Mouse (Mus musculus): ENCODE data around the gene Ror1. TPM values are rescaled to one million over a fixed set of nuclear protein-coding genes. Genes with fewer than 3 reads are reported as not detected.
A peak's percentile ranks its signal among the peaks of the same experiment; 100 is the strongest.

Gene Ror1
- total and polyA plus RNA-seq, 2 experiments from 2014 or later = 0.80 to 2.4 TPM

- DNase-seq (peak; percentile 16), ATAC-seq (peak; percentile 64)
- H3K9ac ChIP-seq = no peak overlapping the region
- H3K4me3 ChIP-seq (ENCODE audit: low read depth, low read length) = no peak overlapping the region
- no peak for TF ChIP-seq CTCF (IDR thresholded peaks at IDR 0.05; ENCODE audit: low read depth)
- H3K4me2 ChIP-seq (ENCODE audit: low read depth) = no peak overlapping the region
- no peaks in the 10 kb centered on the region for H3K9me3 ChIP-seq (ENCODE audit: low read length)
- no peak overlapping the region for H3K27ac ChIP-seq (ENCODE audit: low read depth, low read length)
- H3K4me1 ChIP-seq (ENCODE audit: insufficient read depth) = no peaks in the 10 kb centered on the region
- no peaks in the 10 kb centered on the region for H3K36me3 ChIP-seq (ENCODE audit: insufficient read depth)
- WGBS = 43% methylated on average over 9 of the region's 9 CpGs
- no peaks in the 10 kb centered on the region for H3K27me3 ChIP-seq (ENCODE audit: insufficient read depth, low read length)
Measured at GRCm38 (mm10) chr4:100462493-100463120, 367.0 kb downstream of the Ror1 start.

- H3K27ac ChIP-seq (ENCODE audit: low read depth, low read length) = no peak within 1 kb of the TSS
- 17% methylated on average over 15 of the region's 15 CpGs for WGBS
- no peaks in the 10 kb centered on the region for H3K4me1 ChIP-seq (ENCODE audit: insufficient read depth)
- DNase-seq (peak; percentile 73), ATAC-seq (peak; percentile 98)
- H3K27me3 ChIP-seq (ENCODE audit: insufficient read depth, low read length) = no peaks in the 10 kb centered on the region
- TF ChIP-seq CTCF (IDR thresholded peaks at IDR 0.05; ENCODE audit: low read depth) = no peak
- peak within 1 kb of the TSS; percentile 14 for H3K4me3 ChIP-seq (ENCODE audit: low read depth, low read length)
- H3K9ac ChIP-seq = no peak within 1 kb of the TSS
- H3K36me3 ChIP-seq (ENCODE audit: insufficient read depth) = no peaks in the 10 kb centered on the region
- H3K4me2 ChIP-seq (ENCODE audit: low read depth) = peak within 1 kb of the TSS; percentile 41
- H3K9me3 ChIP-seq (ENCODE audit: low read length) = no peaks in the 10 kb centered on the region
Measured at GRCm38 (mm10) chr4:100478592-100479321, 383.2 kb downstream of the Ror1 start, which contains the start of gene Ube2u. Gene Ube2u (plus strand): TSS chr4:100478849.

DNA sequence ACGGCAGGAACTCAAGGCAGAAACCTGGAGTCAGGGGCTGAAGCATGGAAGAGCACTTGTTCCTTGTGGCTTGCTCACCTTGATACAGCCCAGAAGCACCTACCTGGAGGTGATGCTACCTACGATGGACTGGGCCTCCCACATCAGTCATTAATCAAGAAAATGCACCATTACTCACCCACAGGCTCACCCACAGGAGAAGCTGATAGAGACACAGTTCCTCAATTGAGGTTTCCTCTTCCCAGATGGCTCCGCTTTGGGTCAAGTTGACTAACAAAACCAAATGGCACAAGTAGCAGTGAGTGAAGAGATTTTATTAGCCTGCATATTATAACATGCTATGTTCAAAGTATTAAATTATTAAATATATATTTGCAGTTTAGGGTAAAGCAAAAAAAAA, 392.9 kb downstream of the Ror1 start:
- Histone ChIP-seq H3K9me3 (ENCODE audit: low read length) (no peaks in the 10 kb centered on the region), H3K4me3 (ENCODE audit: low read depth, low read length) (no peak overlapping the region), H3K4me2 (ENCODE audit: low read depth) (no peak overlapping the region), H3K9ac (no peak overlapping the region), H3K4me1 (ENCODE audit: insufficient read depth) (no peaks in the 10 kb centered on the region), H3K27me3 (ENCODE audit: insufficient read depth, low read length) (no peaks in the 10 kb centered on the region), H3K36me3 (ENCODE audit: insufficient read depth) (no peaks in the 10 kb centered on the region), H3K27ac (ENCODE audit: low read depth, low read length) (no peak overlapping the region)
- 94% methylated on average over 3 of the region's 3 CpGs for WGBS
- no peak for TF ChIP-seq CTCF (IDR thresholded peaks at IDR 0.05; ENCODE audit: low read depth)
- DNase-seq = no peak
- ATAC-seq = no peak

Other genes with a start within 250 kb of the Ror1 start
- gene Pgm1, start 166.4 kb upstream of the Ror1 start, total RNA-seq (2014; rRNA removed) = 52.5 and 73.5 TPM in 2 replicates
- gene Pgm1, start 166.4 kb upstream of the Ror1 start, polyA plus RNA-seq (2015; fragmentation: Nextera tagmentation; extraction: Ambion mirVana) = 52.8 and 64.6 TPM in 2 replicates
- gene Itgb3bp, start 166.0 kb upstream of the Ror1 start, total RNA-seq (2014; rRNA removed) = 2.9 and 4.5 TPM in 2 replicates
- gene Itgb3bp, start 166.0 kb upstream of the Ror1 start, polyA plus RNA-seq (2015; fragmentation: Nextera tagmentation; extraction: Ambion mirVana) = 10.7 and 11.3 TPM in 2 replicates